Mouse (Mus musculus) forebrain, postnatal 0 days (tissue): ENCODE data around the gene Cox8b. TPM values are rescaled to one million over a fixed set of nuclear protein-coding genes. Genes with fewer than 3 reads are reported as not detected.
"Not testable (repeated sequence)": the region's sequence is repeated elsewhere in the genome, so short reads cannot be mapped to it uniquely, and the experiment has no call there.

Source experiments
- ATAC-seq: fragments of 200-750 bp; cut with Nextera tagmentation; 2 replicates; pipeline ENCODE4 v1.8.0; 2017; ENCODE audit warnings: mild to moderate bottlenecking, moderate library complexity
- DNase-seq: peaks from one replicate; pipeline ENCODE4 v3.0.0-alpha.2; 2015
- H3K27ac ChIP-seq: fragments of 300-500 bp; sonication (generic); 2 replicates; pipeline ENCODE4 v1.5.1; 2014; ENCODE audit warnings: low read depth, mild to moderate bottlenecking, antibody characterized with exemption, low read length, moderate library complexity, mixed read lengths
- H3K27me3 ChIP-seq: fragments of 300-500 bp; sonication (generic); 2 replicates; pipeline ENCODE4 v1.6.1; 2014; ENCODE audit warnings: mild to moderate bottlenecking, low read length, mixed read lengths; ENCODE audit not compliant: insufficient read depth
- H3K36me3 ChIP-seq: fragments of 300-500 bp; sonication (generic); 2 replicates; pipeline ENCODE4 v1.6.1; 2014; ENCODE audit warnings: mild to moderate bottlenecking, moderate library complexity; ENCODE audit not compliant: insufficient read depth
- H3K4me1 ChIP-seq: fragments of 300-500 bp; sonication (generic); 2 replicates; pipeline ENCODE4 v1.6.1; 2014; ENCODE audit warnings: antibody characterized with exemption; ENCODE audit not compliant: insufficient read depth
- H3K4me2 ChIP-seq: fragments of 300-500 bp; sonication (generic); 2 replicates; pipeline ENCODE4 v1.6.1; 2014; ENCODE audit warnings: low read depth, mild to moderate bottlenecking, moderate library complexity
- H3K4me3 ChIP-seq: fragments of 300-500 bp; sonication (generic); 2 replicates; pipeline ENCODE4 v1.5.1; 2014; ENCODE audit warnings: low read depth, low read length, mixed read lengths
- H3K9ac ChIP-seq: fragments of 300-500 bp; sonication (generic); 2 replicates; pipeline ENCODE4 v1.6.1; 2014; ENCODE audit warnings: mild to moderate bottlenecking
- H3K9me3 ChIP-seq: fragments of 300-500 bp; sonication (generic); 2 replicates; pipeline ENCODE4 v1.6.1; 2016; ENCODE audit warnings: low read length
- CTCF ChIP-seq: sonication (generic); IDR thresholded peaks from 2 replicates; pipeline ENCODE4 v1.5.1; 2016; ENCODE audit warnings: antibody characterized with exemption, control low read depth, low read depth
- WGBS: fragments of 180-500 bp; shearing (Covaris S2); extraction: QIAGEN DNeasy Blood & Tissue Kit; methylation state at CpG from one replicate; pipeline ENCODE4 v1.1.7; 2014; 5-methylcytosine and 5-hydroxymethylcytosine counted together
- polyA plus RNA-seq: library from polyadenylated mRNA; unstranded; fragments of >200 nt; fragmentation: Nextera tagmentation; extraction: Ambion mirVana; gene quantifications from 2 replicates; pipeline ENCODE4 v1.2.1, GENCODE M21; 2015
- total RNA-seq: library from RNA; depleted of rRNA; stranded (reverse); fragments of >200 nt; gene quantifications from 2 replicates; pipeline ENCODE4 v1.2.3, GENCODE M21; 2014

The Cox8b gene
- total and polyA plus RNA-seq, 2 experiments from 2014 or later: not detected

- Histone ChIP-seq H3K4me3 (no peak overlapping the region), H3K4me2 (no peak overlapping the region), H3K36me3 (peaks cover 12% of the 10 kb centered on the region), H3K27ac (no peak overlapping the region), H3K4me1 (no peaks in the 10 kb centered on the region), H3K9ac (no peak overlapping the region; the same call in 1 of the 2 replicates), H3K9me3 (no peaks in the 10 kb centered on the region), H3K27me3 (no peaks in the 10 kb centered on the region)
- peak; percentile 90 for TF ChIP-seq CTCF
- 20% methylated on average over 13 of the region's 13 CpGs for WGBS
- DNase-seq (peak; percentile 70), ATAC-seq (peak; percentile 45)
These were observed 3.0 kb upstream of the Cox8b start for GRCm38 (mm10) chr7:140903212-140903611.

GRCm38 (mm10) chr7:140902036-140902875 is 2.0 kb upstream of the Cox8b start:
- WGBS: 74% methylated on average over 15 of the region's 15 CpGs
- no peak overlapping the region for H3K4me3 ChIP-seq
- H3K9ac ChIP-seq: no peak overlapping the region
- no peak overlapping the region for H3K27ac ChIP-seq
- DNase-seq: no peak
- H3K4me2 ChIP-seq: no peak overlapping the region
- no peak for ATAC-seq
- H3K4me1 ChIP-seq: no peaks in the 10 kb centered on the region
- TF ChIP-seq CTCF: no peak
- H3K36me3 ChIP-seq: peaks cover 21% of the 10 kb centered on the region
- H3K9me3 ChIP-seq: no peaks in the 10 kb centered on the region
- H3K27me3 ChIP-seq: no peaks in the 10 kb centered on the region

DNA sequence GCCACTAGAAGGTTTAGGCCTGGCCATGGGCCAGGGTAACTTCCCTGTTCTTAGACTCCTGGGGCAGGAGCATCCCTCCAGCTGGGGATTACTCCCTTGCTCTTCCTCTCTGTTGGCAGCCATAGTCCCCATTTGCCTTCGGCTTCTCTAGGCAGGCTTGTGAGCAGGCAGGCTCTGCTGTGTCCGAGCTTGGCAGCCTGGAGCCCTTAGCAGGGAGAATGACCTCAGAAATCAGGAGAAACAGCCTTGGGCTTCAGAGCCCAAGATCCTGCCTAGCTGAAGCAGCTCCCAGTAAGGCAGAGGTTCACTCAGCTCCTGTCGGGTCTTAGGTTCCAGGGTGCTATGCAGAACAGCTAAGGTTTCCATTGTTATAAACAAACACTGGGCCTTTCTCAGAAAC is 1.1 kb downstream of the Cox8b start:
- TF ChIP-seq CTCF: no peak
- DNase-seq (no peak), ATAC-seq (no peak)
- H3K4me1 ChIP-seq: no peaks in the 10 kb centered on the region
- no peak overlapping the region for H3K4me2 ChIP-seq
- no peak overlapping the region for H3K9ac ChIP-seq
- no peak overlapping the region for H3K4me3 ChIP-seq
- no peaks in the 10 kb centered on the region for H3K27me3 ChIP-seq
- 82% methylated on average over 3 of the region's 3 CpGs for WGBS
- H3K9me3 ChIP-seq: no peaks in the 10 kb centered on the region
- no peak overlapping the region for H3K27ac ChIP-seq
- H3K36me3 ChIP-seq: peaks cover 46% of the 10 kb centered on the region

DNA sequence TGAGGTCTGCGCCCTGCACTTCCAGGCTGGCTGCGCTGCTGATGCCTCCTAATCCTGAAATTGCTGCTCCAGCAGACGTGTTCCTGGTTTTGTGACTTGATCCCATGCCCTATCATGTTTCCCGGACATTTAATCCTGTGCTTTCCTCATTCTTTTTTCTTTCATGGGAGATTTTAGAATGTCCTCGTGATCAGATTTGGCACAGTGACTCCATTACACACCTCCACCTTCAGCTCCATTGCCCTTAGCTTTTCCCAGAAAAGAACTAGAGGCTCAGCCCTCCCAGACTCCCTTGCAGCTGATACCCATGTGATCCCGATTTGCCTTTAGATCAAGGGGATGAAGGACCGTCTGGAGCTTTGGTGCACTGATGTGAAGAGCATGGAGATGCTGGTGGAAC is 2.4 kb downstream of the Cox8b start:
- 90% methylated on average over 7 of the region's 7 CpGs for WGBS
- Histone ChIP-seq H3K27ac (no peak overlapping the region), H3K27me3 (no peaks in the 10 kb centered on the region), H3K9ac (no peak overlapping the region), H3K4me2 (no peak overlapping the region), H3K9me3 (no peaks in the 10 kb centered on the region), H3K4me1 (no peaks in the 10 kb centered on the region), H3K4me3 (no peak overlapping the region), H3K36me3 (peaks cover 53% of the 10 kb centered on the region)
- TF ChIP-seq CTCF: no peak
- no peak for ATAC-seq
- no peak for DNase-seq

- 96% methylated on average over 3 of the region's 3 CpGs for WGBS
- ATAC-seq: no peak
- DNase-seq: no peak
- Histone ChIP-seq H3K4me1 (no peaks in the 10 kb centered on the region), H3K4me3 (no peak overlapping the region), H3K27ac (no peak overlapping the region), H3K36me3 (peaks cover 72% of the 10 kb centered on the region), H3K27me3 (no peaks in the 10 kb centered on the region), H3K4me2 (no peak overlapping the region), H3K9ac (no peak overlapping the region), H3K9me3 (no peaks in the 10 kb centered on the region)
- no peak for TF ChIP-seq CTCF
These were observed 5.6 kb downstream of the Cox8b start for GRCm38 (mm10) chr7:140894611-140895010.

DNA sequence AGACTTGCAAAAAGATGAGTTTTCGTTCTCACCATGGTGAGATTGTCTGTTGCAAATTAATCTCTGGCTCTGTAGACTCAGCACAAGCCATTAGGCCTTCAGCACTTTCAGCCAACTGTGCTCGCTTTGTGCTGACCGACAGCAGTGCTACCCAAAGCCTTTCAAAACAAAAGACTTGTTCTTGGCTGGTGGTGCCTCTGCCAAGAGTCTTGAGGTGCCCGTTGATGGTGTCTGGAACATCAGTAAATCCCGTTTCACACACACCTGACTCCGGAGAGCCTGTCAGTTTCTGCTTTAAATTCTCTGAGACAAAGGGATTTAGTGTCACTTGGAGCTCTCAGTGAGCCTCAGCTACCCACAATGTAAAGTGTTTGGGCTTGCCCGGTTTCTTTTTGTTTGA is 6.2 kb downstream of the Cox8b start:
- no peak for ATAC-seq
- H3K27ac ChIP-seq: no peak overlapping the region
- no peak overlapping the region for H3K9ac ChIP-seq
- H3K4me3 ChIP-seq: no peak overlapping the region
- WGBS: 83% methylated on average over 7 of the region's 7 CpGs
- H3K4me2 ChIP-seq: no peak overlapping the region
- no peaks in the 10 kb centered on the region for H3K27me3 ChIP-seq
- no peaks in the 10 kb centered on the region for H3K9me3 ChIP-seq
- DNase-seq: no peak
- H3K36me3 ChIP-seq: peaks cover 74% of the 10 kb centered on the region
- H3K4me1 ChIP-seq: no peaks in the 10 kb centered on the region
- no peak for TF ChIP-seq CTCF

- WGBS: 97% methylated on average over 16 of the region's 16 CpGs
- ATAC-seq, H3K9ac ChIP-seq, H3K4me2 ChIP-seq, H3K27ac ChIP-seq, H3K27me3 ChIP-seq, H3K9me3 ChIP-seq, H3K4me3 ChIP-seq, H3K4me1 ChIP-seq, DNase-seq: not testable (repeated sequence)
- H3K36me3 ChIP-seq: peaks cover 74% of the 10 kb centered on the region
These were observed 9.6 kb downstream of the Cox8b start for GRCm38 (mm10) chr7:140890636-140891035.
